Mouse (Mus musculus): ENCODE data around the gene Olfr571.

The Olfr571 gene

GRCm38 (mm10) chr7:102917032-102917875, at the start of gene Olfr571:
Olfr571 (minus strand) TSS chr7:102917536.
- DNase-seq (ENCODE audit: low spot score), result no peak

- no peak for DNase-seq (ENCODE audit: low spot score)
These were observed 45.0 kb upstream of the Olfr571 start, which contains the start of gene Olfr576 for GRCm38 (mm10) chr7:102962360-102962759. Olfr576 (plus strand) TSS chr7:102962660.

GRCm38 (mm10) chr7:102958593-102958992, 41.3 kb upstream of the Olfr571 start, which contains the start of gene Olfr575:
Olfr575 (minus strand) TSS chr7:102958775.
- DNase-seq (ENCODE audit: low spot score), result no peak

GRCm38 (mm10) chr7:102958137-102958536, 40.8 kb upstream of the Olfr571 start:
- DNase-seq (ENCODE audit: low spot score), result no peak

- no peak for DNase-seq (ENCODE audit: low spot score)
These were observed 33.4 kb upstream of the Olfr571 start for GRCm38 (mm10) chr7:102950732-102951131.

GRCm38 (mm10) chr7:102948167-102948566, 30.8 kb upstream of the Olfr571 start, which contains the start of gene Olfr574:
Olfr574 (plus strand) TSS chr7:102948467.
- no peak for DNase-seq (ENCODE audit: low spot score)

- DNase-seq (ENCODE audit: low spot score), result no peak
These were observed 26.1 kb upstream of the Olfr571 start for GRCm38 (mm10) chr7:102943417-102943816.

GRCm38 (mm10) chr7:102942475-102942874, 25.1 kb upstream of the Olfr571 start, which contains the start of gene Olfr573-ps1:
Olfr573-ps1 (minus strand) TSS chr7:102942575.
- DNase-seq (ENCODE audit: low spot score), result no peak

- no peak for DNase-seq (ENCODE audit: low spot score)
These were observed 9.8 kb upstream of the Olfr571 start for GRCm38 (mm10) chr7:102927105-102927504.

- no peak for DNase-seq (ENCODE audit: low spot score)
These were observed 6.8 kb upstream of the Olfr571 start, which contains the start of gene Olfr572 for GRCm38 (mm10) chr7:102924109-102924508. Olfr572 (plus strand) TSS chr7:102924409.

GRCm38 (mm10) chr7:102919632-102920031, 2.3 kb upstream of the Olfr571 start:
- no peak for DNase-seq (ENCODE audit: low spot score)

- no peak for DNase-seq (ENCODE audit: low spot score)
These were observed 931 bp downstream of the Olfr571 start for GRCm38 (mm10) chr7:102916405-102916804.

GRCm38 (mm10) chr7:102915261-102915660, 2.1 kb downstream of the Olfr571 start:
- no peak for DNase-seq (ENCODE audit: low spot score)

GRCm38 (mm10) chr7:102890782-102891181, 26.6 kb downstream of the Olfr571 start, which contains the start of gene Olfr569:
Olfr569 (minus strand) TSS chr7:102890882.
- no peak for DNase-seq (ENCODE audit: low spot score)

- DNase-seq (ENCODE audit: low spot score), result no peak
These were observed 40.5 kb downstream of the Olfr571 start, which contains the start of gene Olfr568 for GRCm38 (mm10) chr7:102876822-102877221. Olfr568 (plus strand) TSS chr7:102877122.

- DNase-seq (ENCODE audit: low spot score), result no peak
These were observed 58.7 kb downstream of the Olfr571 start, which contains the start of gene Olfr566 for GRCm38 (mm10) chr7:102858665-102859064. Olfr566 (minus strand) TSS chr7:102858765.

- no peak for DNase-seq (ENCODE audit: low spot score)
These were observed 61.5 kb downstream of the Olfr571 start for GRCm38 (mm10) chr7:102855807-102856206.
